Mouse (Mus musculus) small intestine, adult 2 months (tissue): Measurements from ENCODE around the gene Ndufa12.

Source experiments
- CTCF ChIP-seq: fragments of 200-500 bp; IDR thresholded peaks from 2 replicates; pipeline ENCODE4 v1.5.1; 2012; ENCODE audit warnings: low read depth, mild to moderate bottlenecking, control low read depth, inconsistent platforms, low read length, moderate library complexity, mixed read lengths; ENCODE audit not compliant: insufficient replicate concordance, insufficient read length; ENCODE audit errors: extremely low read depth
- POLR2A ChIP-seq: fragments of 200-500 bp; IDR thresholded peaks from 2 replicates; pipeline ENCODE4 v1.6.1; 2012; ENCODE audit warnings: low read depth, mild to moderate bottlenecking, control low read depth, inconsistent platforms, low read length, moderate library complexity

DNA sequence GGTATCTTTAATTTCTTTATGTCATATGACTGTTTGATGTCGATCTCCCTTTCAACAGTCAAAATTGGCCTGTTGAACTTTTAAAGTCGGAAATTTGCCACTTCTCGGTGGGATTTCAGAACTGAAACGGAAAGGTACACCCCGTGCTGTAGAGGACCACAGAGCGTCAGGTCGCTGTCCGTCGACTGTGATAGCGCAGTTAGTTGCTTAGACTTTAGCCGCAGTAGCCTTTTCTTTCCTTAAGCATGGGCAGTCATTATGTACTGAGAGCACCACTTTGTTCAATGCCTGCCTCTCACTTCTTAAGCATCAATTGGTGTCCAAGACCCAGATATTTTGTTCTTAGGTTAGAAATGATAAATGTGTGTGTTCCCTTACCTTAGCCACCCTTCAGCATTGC lies 26.4 kb upstream of the Ndufa12 start:
- TF ChIP-seq CTCF: no peak
- no peak for TF ChIP-seq POLR2A
